Mouse (Mus musculus): ENCODE results near the gene Cdk5rap1. TPM values are rescaled to one million over a fixed set of nuclear protein-coding genes. Genes with fewer than 3 reads are reported as not detected.

The Cdk5rap1 gene
- polyA plus RNA-seq (2015; fragmentation: Nextera tagmentation; extraction: Ambion mirVana), result 13.6 and 14.8 TPM in 2 replicates

- H3K27ac ChIP-seq, result peak within 1 kb of the TSS; percentile 96
- peaks cover 22% of the 10 kb centered on the region for H3K4me1 ChIP-seq (replicated peaks)
- H3K4me2 ChIP-seq, result peak within 1 kb of the TSS; percentile 83
- ATAC-seq (replicated peaks; ENCODE audit: insufficient number of reproducible peaks, insufficient read depth, low FRiP score, low read depth), result 0 out of 2 replicates have a peak, but pooled peaks have one; percentile 0
- peak within 1 kb of the TSS; percentile 96 for H3K9ac ChIP-seq
- 14% methylated on average over 9 of the region's 9 CpGs for WGBS
- H3K27me3 ChIP-seq, result no peaks in the 10 kb centered on the region
- peaks cover 18% of the 10 kb centered on the region; the same call in 1 of the 2 replicates for H3K36me3 ChIP-seq
- H3K9me3 ChIP-seq (replicated peaks), result no peaks in the 10 kb centered on the region
- H3K4me3 ChIP-seq, result peak within 1 kb of the TSS; percentile 82
Measured at GRCm38 (mm10) chr2:154372842-154373500, at the start of gene Cdk5rap1. Cdk5rap1 (minus strand) TSS chr2:154373010.

DNA sequence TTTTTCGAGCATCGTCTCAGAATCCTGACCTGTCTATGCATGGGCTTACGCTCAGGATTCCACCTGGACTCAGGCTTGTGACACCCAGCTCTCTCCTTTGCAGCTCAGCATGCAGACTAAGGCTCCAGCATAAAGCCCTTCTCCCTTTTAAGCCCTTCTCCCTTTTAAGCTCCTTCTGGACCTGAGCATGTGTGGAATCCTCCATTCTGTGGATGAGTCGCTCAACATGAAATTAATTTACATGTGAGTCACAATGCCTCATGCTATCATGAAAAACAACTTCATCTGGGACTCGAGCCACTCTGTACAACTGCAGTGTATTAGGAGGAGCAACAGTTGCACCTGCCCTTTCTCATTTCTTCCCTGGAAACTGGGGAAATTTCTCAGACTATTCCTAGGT, 49.4 kb upstream of the Cdk5rap1 start:
- 74% methylated on average over 5 of the region's 5 CpGs for WGBS
- no peak overlapping the region for H3K4me3 ChIP-seq
- no peak overlapping the region for H3K9ac ChIP-seq
- H3K4me1 ChIP-seq (replicated peaks), result peaks cover 4% of the 10 kb centered on the region
- no peak for ATAC-seq (replicated peaks; ENCODE audit: insufficient number of reproducible peaks, insufficient read depth, low FRiP score, low read depth)
- H3K27ac ChIP-seq, result no peak overlapping the region
- no peaks in the 10 kb centered on the region for H3K36me3 ChIP-seq
- no peaks in the 10 kb centered on the region for H3K9me3 ChIP-seq (replicated peaks)
- no peaks in the 10 kb centered on the region for H3K27me3 ChIP-seq
- H3K4me2 ChIP-seq, result no peak overlapping the region

GRCm38 (mm10) chr2:154420942-154421731, 48.3 kb upstream of the Cdk5rap1 start:
- ATAC-seq (replicated peaks; ENCODE audit: insufficient number of reproducible peaks, insufficient read depth, low FRiP score, low read depth), result no peak
- H3K9ac ChIP-seq, result no peak overlapping the region
- no peaks in the 10 kb centered on the region for H3K36me3 ChIP-seq
- no peaks in the 10 kb centered on the region for H3K9me3 ChIP-seq (replicated peaks)
- no peak overlapping the region for H3K4me3 ChIP-seq
- H3K27ac ChIP-seq, result no peak overlapping the region
- H3K4me2 ChIP-seq, result no peak overlapping the region
- H3K4me1 ChIP-seq (replicated peaks), result no peaks in the 10 kb centered on the region; the same call in 1 of the 2 replicates
- WGBS, result 46% methylated on average over 7 of the region's 7 CpGs
- no peaks in the 10 kb centered on the region for H3K27me3 ChIP-seq

DNA sequence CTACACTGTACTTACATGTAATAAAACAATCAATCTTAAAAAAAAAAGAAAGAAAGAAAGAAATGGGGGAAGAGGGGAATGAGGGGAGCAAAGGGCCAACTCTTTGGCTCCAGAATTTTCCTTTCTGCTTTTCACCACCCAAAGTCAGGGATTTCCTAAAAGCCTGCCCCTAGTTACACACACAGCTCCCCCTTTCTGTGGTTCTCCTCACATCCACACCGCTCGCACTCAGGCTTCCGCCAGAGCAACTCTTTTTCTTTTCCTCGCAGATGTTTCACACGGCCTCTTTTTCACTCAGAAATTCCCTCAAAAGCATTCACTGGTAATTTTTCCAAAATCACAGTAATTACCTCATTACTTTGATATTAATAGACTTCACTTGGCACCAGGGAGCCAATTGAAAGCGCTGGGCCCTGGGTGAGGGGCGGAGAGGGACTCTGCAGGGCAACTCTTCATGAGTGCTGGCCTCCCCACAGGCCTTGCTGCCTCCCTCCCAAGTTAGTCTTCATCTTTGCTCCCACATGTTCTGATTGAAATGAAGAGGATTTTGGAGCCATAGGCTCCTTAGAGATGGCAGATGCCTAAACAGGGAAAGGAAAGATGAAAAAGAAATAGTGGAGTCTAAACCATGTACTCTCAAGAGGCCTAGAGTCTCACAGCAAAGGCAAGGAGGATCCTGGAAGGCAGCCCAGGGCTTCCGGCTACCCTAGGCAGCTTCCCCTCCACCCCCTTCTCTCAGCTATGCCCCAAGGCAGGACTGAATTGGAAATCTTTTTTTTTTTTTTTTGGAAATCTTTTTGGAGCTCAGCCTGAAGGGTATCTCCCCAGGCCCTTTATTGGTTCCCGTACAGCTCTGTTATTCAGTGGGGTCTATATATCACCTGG, 47.1 kb upstream of the Cdk5rap1 start:
- no peak overlapping the region for H3K9ac ChIP-seq
- WGBS, result 78% methylated on average over 9 of the region's 9 CpGs
- ATAC-seq (replicated peaks; ENCODE audit: insufficient number of reproducible peaks, insufficient read depth, low FRiP score, low read depth), result no peak
- H3K27me3 ChIP-seq, result no peaks in the 10 kb centered on the region
- no peaks in the 10 kb centered on the region for H3K36me3 ChIP-seq
- no peak overlapping the region for H3K4me3 ChIP-seq
- no peak overlapping the region for H3K27ac ChIP-seq
- no peaks in the 10 kb centered on the region for H3K9me3 ChIP-seq (replicated peaks)
- H3K4me1 ChIP-seq (replicated peaks), result no peaks in the 10 kb centered on the region
- no peak overlapping the region for H3K4me2 ChIP-seq

DNA sequence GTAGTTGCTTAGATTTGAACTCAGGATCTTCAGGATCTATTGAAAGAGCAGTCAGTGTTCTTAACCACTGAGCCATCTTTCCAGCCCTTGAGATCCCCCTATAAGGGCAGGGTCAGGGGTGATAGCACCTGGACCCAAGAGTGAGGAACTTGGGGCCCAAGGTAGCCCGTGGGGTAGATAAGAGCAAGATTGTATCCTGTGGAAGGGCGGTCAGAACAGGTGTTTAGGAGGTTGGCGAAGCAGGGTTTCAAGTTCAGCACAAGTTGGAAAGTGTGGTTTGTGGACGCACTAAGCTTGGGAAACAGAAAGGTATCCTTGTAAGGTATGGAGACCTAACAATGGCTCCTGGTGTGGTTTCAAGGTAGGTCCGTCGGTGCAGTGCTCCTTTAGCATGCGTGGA, 45.2 kb upstream of the Cdk5rap1 start:
- H3K27ac ChIP-seq, result no peak overlapping the region
- no peaks in the 10 kb centered on the region for H3K9me3 ChIP-seq (replicated peaks)
- no peaks in the 10 kb centered on the region for H3K27me3 ChIP-seq
- H3K9ac ChIP-seq, result no peak overlapping the region
- H3K4me1 ChIP-seq (replicated peaks), result no peaks in the 10 kb centered on the region
- ATAC-seq (replicated peaks; ENCODE audit: insufficient number of reproducible peaks, insufficient read depth, low FRiP score, low read depth), result no peak
- H3K36me3 ChIP-seq, result no peaks in the 10 kb centered on the region
- no peak overlapping the region for H3K4me2 ChIP-seq
- 85% methylated on average over 7 of the region's 7 CpGs for WGBS
- no peak overlapping the region for H3K4me3 ChIP-seq

DNA sequence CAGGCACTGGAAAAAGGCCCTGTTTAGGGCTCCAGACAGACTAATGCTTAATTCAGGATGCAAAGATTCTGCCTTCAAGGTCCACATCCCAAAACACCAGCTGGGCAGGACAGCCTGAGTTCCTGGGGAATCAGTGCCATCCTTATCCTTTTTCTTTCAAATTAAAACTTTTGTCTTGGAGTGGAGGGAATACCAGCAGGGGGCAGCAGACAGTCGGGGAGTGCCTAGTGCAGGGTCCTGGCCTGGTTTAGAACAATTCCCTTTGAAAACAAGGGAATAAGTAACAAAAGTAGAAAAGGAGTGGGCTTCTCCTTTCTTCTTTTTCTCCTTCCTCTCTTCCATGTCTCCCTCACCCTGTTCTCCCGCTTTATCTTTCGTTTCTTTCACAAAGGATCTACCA, 44.3 kb upstream of the Cdk5rap1 start:
- Histone ChIP-seq H3K4me1 (replicated peaks) (no peaks in the 10 kb centered on the region), H3K9ac (no peak overlapping the region), H3K27me3 (no peaks in the 10 kb centered on the region), H3K4me2 (no peak overlapping the region), H3K4me3 (no peak overlapping the region), H3K27ac (no peak overlapping the region), H3K9me3 (replicated peaks) (no peaks in the 10 kb centered on the region), H3K36me3 (no peaks in the 10 kb centered on the region)
- WGBS, result 9% methylated on average over 3 of the region's 3 CpGs
- no peak for ATAC-seq (replicated peaks; ENCODE audit: insufficient number of reproducible peaks, insufficient read depth, low FRiP score, low read depth)

DNA sequence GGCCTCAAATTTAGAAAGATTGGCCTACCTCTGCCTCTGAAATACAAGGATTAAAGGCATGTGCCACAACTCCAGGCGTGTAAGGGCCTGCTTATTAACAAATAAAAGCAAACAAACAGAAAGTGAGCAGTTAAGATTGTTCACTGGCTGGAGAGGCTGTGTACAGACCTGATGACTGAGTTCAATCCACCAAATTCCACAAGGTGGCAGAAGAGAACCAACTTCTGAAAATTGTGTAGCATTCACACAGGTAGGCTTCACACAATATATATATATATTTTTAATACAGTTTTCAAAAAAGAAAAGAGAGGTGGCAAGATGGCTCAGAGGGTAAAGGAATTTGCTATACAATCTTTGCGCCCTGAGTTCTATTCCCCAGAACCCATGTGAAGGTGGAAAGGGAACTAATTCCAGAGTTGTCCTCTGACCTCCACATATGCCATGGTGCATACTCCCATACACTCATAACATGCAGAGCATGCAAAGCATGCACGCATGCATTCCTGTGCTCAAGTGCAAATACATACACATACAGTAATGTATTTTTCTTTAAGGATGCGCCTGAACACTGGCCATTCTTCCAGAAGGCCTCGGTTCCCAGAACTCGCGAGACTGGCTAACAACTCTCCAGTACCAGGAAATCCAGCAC, 39.3 kb upstream of the Cdk5rap1 start:
- ATAC-seq (replicated peaks; ENCODE audit: insufficient number of reproducible peaks, insufficient read depth, low FRiP score, low read depth), result no peak
- Histone ChIP-seq H3K4me1 (replicated peaks) (peaks cover 22% of the 10 kb centered on the region), H3K9me3 (replicated peaks) (no peaks in the 10 kb centered on the region), H3K4me2 (no peak overlapping the region), H3K27ac (no peak overlapping the region), H3K9ac (no peak overlapping the region), H3K4me3 (no peak overlapping the region), H3K36me3 (no peaks in the 10 kb centered on the region), H3K27me3 (no peaks in the 10 kb centered on the region)
- 64% methylated on average over 7 of the region's 7 CpGs for WGBS

GRCm38 (mm10) chr2:154410355-154410754, 37.5 kb upstream of the Cdk5rap1 start:
- Histone ChIP-seq H3K4me3 (no peak overlapping the region), H3K36me3 (no peaks in the 10 kb centered on the region), H3K27me3 (no peaks in the 10 kb centered on the region), H3K4me2 (no peak overlapping the region), H3K9ac (no peak overlapping the region), H3K9me3 (replicated peaks) (no peaks in the 10 kb centered on the region), H3K4me1 (replicated peaks) (peaks cover 38% of the 10 kb centered on the region), H3K27ac (peak overlapping the region; percentile 57)
- whole genome bisulfite sequencing, result 43% methylated on average over 2 of the region's 2 CpGs
- ATAC-seq (replicated peaks; ENCODE audit: insufficient number of reproducible peaks, insufficient read depth, low FRiP score, low read depth), result no peak

GRCm38 (mm10) chr2:154407643-154408445, 35.0 kb upstream of the Cdk5rap1 start, which contains the start of gene Snta1:
Snta1 (minus strand) TSS chr2:154408099.
- 2% methylated on average over 77 of the region's 84 CpGs for WGBS
- H3K27me3 ChIP-seq, result no peaks in the 10 kb centered on the region

DNA sequence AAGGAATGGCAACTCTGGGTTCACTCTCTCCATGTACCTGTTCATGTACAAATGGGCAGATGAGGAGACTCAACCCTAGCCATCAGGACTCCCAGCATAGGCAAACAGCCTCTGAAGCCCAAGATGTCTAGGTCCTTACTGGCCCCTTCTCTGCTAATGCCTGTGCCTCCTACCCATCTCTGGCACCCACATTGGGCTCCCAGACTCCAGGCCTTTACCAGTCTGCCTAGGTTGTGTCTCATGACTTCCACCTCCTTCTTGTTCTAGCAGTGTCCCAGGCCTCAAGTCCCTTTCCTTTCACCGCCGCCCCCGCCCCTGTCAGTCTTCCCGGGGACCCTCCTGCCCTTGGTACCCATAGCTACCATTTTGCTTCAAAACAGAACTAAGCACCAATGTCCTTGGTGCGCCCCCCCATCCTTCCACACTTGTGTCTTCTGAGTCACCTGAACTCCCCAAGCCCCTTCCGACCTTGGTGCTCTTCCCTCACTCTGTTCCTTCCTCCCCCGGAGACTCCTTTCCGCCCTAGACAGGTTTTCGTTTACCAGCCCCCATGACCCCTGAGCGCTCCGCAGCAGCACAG, 34.3 kb upstream of the Cdk5rap1 start:
- H3K4me3 ChIP-seq, result peak overlapping the region; percentile 68
- WGBS, result 23% methylated on average over 11 of the region's 11 CpGs
- ATAC-seq (replicated peaks; ENCODE audit: insufficient number of reproducible peaks, insufficient read depth, low FRiP score, low read depth), result no peak
- H3K9me3 ChIP-seq (replicated peaks), result no peaks in the 10 kb centered on the region
- no peaks in the 10 kb centered on the region for H3K27me3 ChIP-seq
- H3K36me3 ChIP-seq, result no peaks in the 10 kb centered on the region
- peak overlapping the region; percentile 73 for H3K9ac ChIP-seq
- H3K4me1 ChIP-seq (replicated peaks), result peaks cover 63% of the 10 kb centered on the region
- peak overlapping the region; percentile 79 for H3K4me2 ChIP-seq
- peak overlapping the region; percentile 85 for H3K27ac ChIP-seq

More at GRCm38 (mm10) chr2:154407643-154408445, 35.0 kb upstream of the Cdk5rap1 start, which contains the start of gene Snta1:
- ATAC-seq (replicated peaks; ENCODE audit: insufficient number of reproducible peaks, insufficient read depth, low FRiP score, low read depth), result peak; percentile 88
- Histone ChIP-seq H3K4me2 (peak within 1 kb of the TSS; percentile 79), H3K27ac (peak within 1 kb of the TSS; percentile 85), H3K4me1 (replicated peaks) (peaks cover 57% of the 10 kb centered on the region), H3K4me3 (peak within 1 kb of the TSS; percentile 68), H3K9me3 (replicated peaks) (no peaks in the 10 kb centered on the region), H3K9ac (peak within 1 kb of the TSS; percentile 73), H3K36me3 (no peaks in the 10 kb centered on the region)
